Mouse (Mus musculus): ENCODE measurements around the gene Gimap4.

DNA sequence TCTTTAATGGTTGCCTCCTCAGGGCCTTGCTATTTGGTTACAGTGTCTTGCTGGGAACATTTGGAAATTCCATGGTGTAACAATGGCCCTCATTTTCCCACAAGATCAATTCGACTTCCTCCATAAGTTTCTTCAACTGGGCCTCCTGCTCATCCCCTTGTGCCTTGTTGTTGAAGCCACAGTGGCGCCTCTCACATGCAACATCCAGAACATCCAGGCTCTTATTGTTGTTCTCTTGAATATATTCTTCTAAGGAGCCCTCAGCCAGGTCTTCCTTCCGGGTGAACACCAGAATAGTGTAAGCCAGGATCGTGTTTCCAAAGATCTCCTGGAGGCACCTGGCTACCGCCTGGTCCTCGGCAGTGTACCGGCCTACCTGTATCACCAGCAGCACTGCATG is 17.8 kb downstream of the Gimap4 start:
- TF ChIP-seq CTCF (IDR thresholded peaks at IDR 0.05; ENCODE audit: control insufficient read depth, insufficient read depth, low read length) (no peak), POLR2A (IDR thresholded peaks at IDR 0.05; ENCODE audit: borderline replicate concordance, control insufficient read depth, low read depth, low read length) (no peak)

All from bone marrow, adult 2 months (tissue).